Mouse (Mus musculus) ES-Bruce4 (cell line): ENCODE measurements around the gene Nudcd3.

Source experiments
- CTCF ChIP-seq: IDR thresholded peaks from one replicate; pipeline ENCODE4 v1.8.1; 2011; ENCODE audit warnings: low read depth, low read length
- POLR2A ChIP-seq: IDR thresholded peaks from one replicate; pipeline ENCODE4 v1.8.1; 2011; ENCODE audit warnings: low read length; ENCODE audit not compliant: insufficient read depth

DNA sequence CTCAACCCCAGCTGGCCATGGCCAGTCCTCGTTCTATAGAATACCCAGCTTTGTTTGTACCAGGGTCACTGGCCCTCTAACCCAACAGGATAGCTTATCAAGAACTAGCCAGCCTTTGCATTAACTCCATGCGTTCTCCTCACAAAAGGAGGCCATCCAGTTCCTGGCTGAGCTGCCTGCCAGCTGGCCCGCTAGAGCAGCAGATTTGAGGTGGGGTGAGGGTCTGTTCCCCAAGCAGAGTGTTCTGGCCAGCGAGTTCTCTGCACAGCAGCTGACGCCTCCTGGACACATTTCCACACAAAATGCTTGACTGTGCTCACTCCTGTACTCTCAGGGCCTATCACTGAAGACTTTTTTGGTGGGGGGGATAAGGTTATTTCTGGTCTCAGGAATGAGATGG lies 95.5 kb downstream of the Nudcd3 start:
- no peak for TF ChIP-seq CTCF
- TF ChIP-seq POLR2A = no peak
